Mouse (Mus musculus): ENCODE data around the gene Armc6.

Armc6 gene

GRCm38 (mm10) chr8:70188707-70189106 is 45.6 kb downstream of the Armc6 start:
- DNase-seq = peak; percentile 93

- no peak for DNase-seq
These were observed 51.1 kb downstream of the Armc6 start for GRCm38 (mm10) chr8:70183194-70183593.

GRCm38 (mm10) chr8:70181903-70182252 is 52.4 kb downstream of the Armc6 start:
- DNase-seq = no peak

GRCm38 (mm10) chr8:70181212-70181902 is 52.9 kb downstream of the Armc6 start:
- peak; percentile 90 for DNase-seq

GRCm38 (mm10) chr8:70179082-70179481 is 55.2 kb downstream of the Armc6 start:
- DNase-seq = no peak

GRCm38 (mm10) chr8:70178231-70178630 is 56.0 kb downstream of the Armc6 start:
- no peak for DNase-seq

GRCm38 (mm10) chr8:70174079-70174478 is 60.2 kb downstream of the Armc6 start:
- DNase-seq = peak; percentile 91

- DNase-seq = no peak
These were observed 60.9 kb downstream of the Armc6 start for GRCm38 (mm10) chr8:70173320-70173719.

- peak; percentile 100 for DNase-seq
These were observed 62.1 kb downstream of the Armc6 start, which contains the start of gene Tmem161a for GRCm38 (mm10) chr8:70172043-70172681. TSS of gene Tmem161a (plus strand) at chr8:70172356.

GRCm38 (mm10) chr8:70171240-70171639 is 63.0 kb downstream of the Armc6 start:
- peak; percentile 85 for DNase-seq

GRCm38 (mm10) chr8:70170748-70171147 is 63.5 kb downstream of the Armc6 start:
- no peak for DNase-seq

All from heart, adult 11 months (tissue).